Mouse (Mus musculus) liver, embryonic 14.5 days (tissue): ENCODE measurements around the gene Celsr1.

Source experiments
- CTCF ChIP-seq: IDR thresholded peaks from 2 replicates; pipeline ENCODE4 v1.5.1; 2016; ENCODE audit warnings: antibody characterized with exemption, low read depth, control low read depth
- EP300 ChIP-seq: IDR thresholded peaks from 2 replicates; pipeline ENCODE4 v1.6.1; 2016; ENCODE audit warnings: antibody characterized with exemption, low read depth

GRCm38 (mm10) chr15:86066836-86067580, 33.4 kb upstream of the Celsr1 start:
- TF ChIP-seq CTCF (no peak), EP300 (no peak)
